Mouse (Mus musculus) embryonic facial prominence, embryonic 10.5 days (tissue): ENCODE measurements around the gene Foxred2. TPM values are rescaled to one million over a fixed set of nuclear protein-coding genes. Genes with fewer than 3 reads are reported as not detected.

Experiments used
- DNase-seq: peaks from one replicate; pipeline ENCODE4 v3.0.0-alpha.2; 2017; ENCODE audit warnings: low spot score
- H3K27ac ChIP-seq: fragments of 300-500 bp; sonication (generic); replicated peaks from 2 replicates; pipeline ENCODE4 v1.5.1; 2016; ENCODE audit warnings: mild to moderate bottlenecking
- H3K27me3 ChIP-seq: fragments of 300-500 bp; sonication (generic); replicated peaks from 2 replicates; pipeline ENCODE4 v1.6.1; 2016; ENCODE audit warnings: low read depth, mild to moderate bottlenecking; ENCODE audit not compliant: poor library complexity, severe bottlenecking
- H3K36me3 ChIP-seq: fragments of 300-500 bp; sonication (generic); replicated peaks from 2 replicates; pipeline ENCODE4 v1.6.1; 2016; ENCODE audit warnings: mild to moderate bottlenecking, moderate library complexity
- H3K4me1 ChIP-seq: fragments of 300-500 bp; sonication (generic); 2 replicates; pipeline ENCODE4 v1.6.1; 2016
- H3K4me3 ChIP-seq: fragments of 300-500 bp; sonication (generic); 2 replicates; pipeline ENCODE4 v1.5.1; 2016; ENCODE audit warnings: mild to moderate bottlenecking, moderate library complexity
- H3K9me3 ChIP-seq: fragments of 300-500 bp; sonication (generic); 2 replicates; pipeline ENCODE4 v1.6.1; 2016; ENCODE audit warnings: mild to moderate bottlenecking
- WGBS: fragments of 180-500 bp; shearing (Covaris S2); methylation state at CpG from one replicate; pipeline ENCODE4 v1.1.7; 2016; 5-methylcytosine and 5-hydroxymethylcytosine counted together
- polyA plus RNA-seq: library from polyadenylated mRNA; unstranded; fragments of >200 nt; fragmentation: Nextera tagmentation; extraction: Ambion mirVana; gene quantifications from 2 replicates; pipeline ENCODE4 v1.2.1, GENCODE M21; 2016

Foxred2 gene
- 7.2 and 7.3 TPM in 2 replicates for polyA plus RNA-seq

- Histone ChIP-seq H3K4me3 (peak within 1 kb of the TSS; percentile 71), H3K36me3 (peaks cover 57% of the 10 kb centered on the region), H3K9me3 (no peaks in the 10 kb centered on the region), H3K27ac (peak within 1 kb of the TSS; percentile 78), H3K4me1 (peaks cover 19% of the 10 kb centered on the region), H3K27me3 (peaks cover 30% of the 10 kb centered on the region)
- under 1% methylated on average over 39 of the region's 39 CpGs for WGBS
- peak; percentile 93 for DNase-seq
Observed at GRCm38 (mm10) chr15:77956404-77956901, at the start of gene Foxred2. Foxred2 (minus strand) TSS chr15:77956722.

- Histone ChIP-seq H3K4me1 (peaks cover 25% of the 10 kb centered on the region), H3K27me3 (no peaks in the 10 kb centered on the region), H3K36me3 (no peaks in the 10 kb centered on the region), H3K27ac (no peak overlapping the region), H3K9me3 (no peaks in the 10 kb centered on the region), H3K4me3 (no peak overlapping the region)
- 58% methylated on average over 9 of the region's 9 CpGs for WGBS
- DNase-seq = peak; percentile 19
Observed at GRCm38 (mm10) chr15:78003929-78004328, 47.4 kb upstream of the Foxred2 start.

DNA sequence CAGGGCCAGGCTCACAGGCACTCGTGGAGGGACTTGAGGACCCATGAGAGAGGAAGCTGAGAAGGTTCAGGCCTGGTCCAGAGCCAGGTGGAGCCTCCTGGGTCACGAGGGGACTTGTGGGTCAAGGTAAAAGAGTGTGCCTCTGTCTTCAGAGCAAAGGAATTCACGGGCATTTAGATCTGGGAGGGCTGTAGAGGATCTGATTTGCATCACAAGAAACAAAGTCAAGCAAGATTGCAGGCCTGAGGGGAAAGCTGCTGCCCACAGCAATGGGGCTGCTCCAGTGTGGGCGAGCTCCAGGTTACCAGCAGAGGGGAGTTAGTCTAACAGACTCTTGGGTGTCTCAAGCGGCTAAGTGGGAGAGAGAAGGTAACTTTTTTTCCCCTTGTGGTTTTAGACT is 44.9 kb upstream of the Foxred2 start:
- Histone ChIP-seq H3K36me3 (no peaks in the 10 kb centered on the region), H3K4me1 (peaks cover 16% of the 10 kb centered on the region), H3K27me3 (no peaks in the 10 kb centered on the region), H3K27ac (no peak overlapping the region), H3K9me3 (no peaks in the 10 kb centered on the region), H3K4me3 (no peak overlapping the region)
- 23% methylated on average over 5 of the region's 5 CpGs for WGBS
- DNase-seq = no peak

DNA sequence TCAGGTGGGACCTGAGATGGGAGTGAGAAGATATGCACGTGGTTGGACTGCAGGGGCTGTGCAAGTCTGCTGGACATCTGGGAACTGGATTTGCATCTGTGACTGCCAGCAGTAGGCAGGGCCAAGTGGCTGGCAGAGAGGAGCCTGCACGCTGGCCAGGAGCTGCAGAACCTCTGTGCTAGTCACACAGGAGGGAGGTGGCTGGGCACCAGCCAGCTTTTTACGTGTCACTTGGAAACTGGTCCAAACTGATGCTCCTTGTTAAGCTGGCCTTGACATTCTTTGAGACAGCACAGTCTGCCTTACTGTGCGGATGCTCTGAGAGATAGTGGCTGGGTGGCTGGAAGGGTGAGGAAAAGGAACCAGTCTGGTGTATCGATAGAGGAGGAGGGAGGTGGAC is 32.0 kb upstream of the Foxred2 start:
- H3K27me3 ChIP-seq = no peaks in the 10 kb centered on the region
- no peaks in the 10 kb centered on the region for H3K36me3 ChIP-seq
- no peak for DNase-seq
- H3K9me3 ChIP-seq = no peaks in the 10 kb centered on the region
- H3K4me1 ChIP-seq = peaks cover 12% of the 10 kb centered on the region; the same call in 1 of the 2 replicates
- no peak overlapping the region for H3K4me3 ChIP-seq
- 79% methylated on average over 5 of the region's 5 CpGs for WGBS
- H3K27ac ChIP-seq = no peak overlapping the region

- Histone ChIP-seq H3K9me3 (no peaks in the 10 kb centered on the region), H3K27ac (no peak overlapping the region), H3K4me1 (no peaks in the 10 kb centered on the region), H3K4me3 (no peak overlapping the region), H3K36me3 (no peaks in the 10 kb centered on the region), H3K27me3 (0 out of 2 replicates have a peak, but pooled peaks cover 7% of the 10 kb centered on the region)
- WGBS = 36% methylated on average over 3 of the region's 3 CpGs
- no peak for DNase-seq
Observed at GRCm38 (mm10) chr15:77983391-77983790, 26.9 kb upstream of the Foxred2 start.

DNA sequence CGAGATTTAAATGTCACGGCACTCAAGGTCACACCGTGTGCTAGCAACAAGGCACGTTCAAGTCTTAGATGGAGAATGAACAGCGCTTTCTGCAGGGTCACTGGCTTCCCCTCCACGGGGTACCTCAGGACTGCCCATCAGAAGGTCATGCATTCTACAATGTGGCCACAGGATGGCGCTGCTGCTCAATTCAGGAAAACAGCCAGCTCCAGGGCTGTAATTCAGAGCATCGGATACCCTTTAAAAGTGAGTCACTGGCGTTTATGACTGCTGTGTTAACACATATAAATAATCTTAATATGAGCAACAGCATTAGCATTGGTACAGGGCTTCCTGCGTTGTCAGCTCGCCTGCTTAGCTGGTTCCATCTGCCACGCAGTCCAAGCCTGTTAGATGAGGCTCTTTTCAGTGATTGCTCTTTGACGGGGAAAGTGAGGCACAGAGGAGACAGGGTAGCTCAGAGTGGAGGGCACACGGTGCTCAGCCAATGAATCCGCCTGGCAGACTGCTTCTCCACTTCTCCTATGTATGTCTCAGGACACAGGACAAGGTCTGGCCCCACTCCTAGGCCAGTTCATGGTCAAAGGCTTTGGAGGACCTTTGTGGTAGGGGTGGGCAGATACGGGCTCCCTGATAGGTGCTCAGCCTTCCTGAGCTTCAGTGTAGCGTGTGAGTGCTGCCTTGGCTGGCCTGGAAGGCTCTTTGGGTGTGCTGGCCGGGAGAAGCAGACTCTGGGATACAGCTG is 25.8 kb upstream of the Foxred2 start:
- no peaks in the 10 kb centered on the region for H3K9me3 ChIP-seq
- H3K4me1 ChIP-seq = no peaks in the 10 kb centered on the region
- no peak overlapping the region for H3K27ac ChIP-seq
- no peaks in the 10 kb centered on the region for H3K36me3 ChIP-seq
- H3K27me3 ChIP-seq = 0 out of 2 replicates have a peak, but pooled peaks cover 7% of the 10 kb centered on the region
- 28% methylated on average over 18 of the region's 18 CpGs for WGBS
- H3K4me3 ChIP-seq = no peak overlapping the region
- DNase-seq = peak; percentile 69

GRCm38 (mm10) chr15:77981181-77981680 is 24.7 kb upstream of the Foxred2 start:
- 66% methylated on average over 5 of the region's 5 CpGs for WGBS

DNA sequence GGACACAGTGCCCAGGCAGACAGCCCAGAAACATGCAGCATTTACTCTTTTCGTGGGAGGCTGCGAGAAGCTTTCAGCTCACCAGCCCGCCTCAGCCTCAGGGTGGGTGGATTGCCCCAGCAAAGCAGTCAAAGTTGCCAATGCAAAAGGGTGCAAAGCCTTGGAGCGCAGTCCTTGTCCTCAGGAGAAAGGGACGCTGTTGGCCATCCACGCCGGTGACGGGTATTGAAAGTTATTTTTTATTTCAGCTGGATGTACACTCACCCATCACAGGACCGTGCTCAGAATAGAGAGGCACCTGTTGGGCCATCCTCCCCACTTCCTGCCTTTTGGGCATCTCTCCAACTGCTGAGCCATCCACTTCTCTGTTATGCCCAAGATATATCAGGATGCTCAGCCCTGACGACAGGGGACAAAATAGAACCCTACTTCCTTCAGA is 22.9 kb upstream of the Foxred2 start:
- WGBS = 88% methylated on average over 10 of the region's 10 CpGs

More at GRCm38 (mm10) chr15:77981181-77981680, 24.7 kb upstream of the Foxred2 start:
- H3K27me3 ChIP-seq = 0 out of 2 replicates have a peak, but pooled peaks cover 7% of the 10 kb centered on the region
- DNase-seq = no peak
- H3K27ac ChIP-seq = no peak overlapping the region
- no peaks in the 10 kb centered on the region for H3K9me3 ChIP-seq
- no peaks in the 10 kb centered on the region for H3K4me1 ChIP-seq
- no peaks in the 10 kb centered on the region for H3K36me3 ChIP-seq
- no peak overlapping the region for H3K4me3 ChIP-seq

DNA sequence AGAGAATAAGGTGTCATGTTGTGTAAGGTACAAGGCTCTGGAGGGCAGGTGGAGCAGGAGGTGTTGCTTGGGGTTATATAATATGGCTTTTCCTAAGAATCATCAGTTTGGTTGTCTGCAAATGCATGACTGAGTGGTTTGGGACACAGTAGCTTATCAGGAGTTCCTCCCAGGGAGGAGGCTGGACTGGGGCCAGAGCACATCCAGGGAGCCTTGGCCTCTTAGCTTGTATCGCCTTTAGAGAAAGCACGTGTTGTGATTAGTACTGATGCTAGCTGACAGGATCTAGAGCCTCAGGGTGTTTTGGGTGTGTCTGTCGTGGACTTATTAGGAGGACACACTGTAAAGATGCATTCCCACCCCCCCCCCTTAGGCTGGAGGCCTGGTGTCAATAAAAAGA is 21.1 kb upstream of the Foxred2 start:
- Histone ChIP-seq H3K4me3 (no peak overlapping the region), H3K27me3 (0 out of 2 replicates have a peak, but pooled peaks cover 7% of the 10 kb centered on the region), H3K27ac (no peak overlapping the region), H3K4me1 (no peaks in the 10 kb centered on the region), H3K36me3 (no peaks in the 10 kb centered on the region), H3K9me3 (no peaks in the 10 kb centered on the region)
- DNase-seq = no peak
- 72% methylated on average over 3 of the region's 3 CpGs for WGBS

More for the DNA sequence above, 22.9 kb upstream of the Foxred2 start:
- no peak for DNase-seq
- Histone ChIP-seq H3K27ac (no peak overlapping the region), H3K27me3 (0 out of 2 replicates have a peak, but pooled peaks cover 7% of the 10 kb centered on the region), H3K9me3 (no peaks in the 10 kb centered on the region), H3K4me1 (no peaks in the 10 kb centered on the region), H3K36me3 (no peaks in the 10 kb centered on the region), H3K4me3 (no peak overlapping the region)

DNA sequence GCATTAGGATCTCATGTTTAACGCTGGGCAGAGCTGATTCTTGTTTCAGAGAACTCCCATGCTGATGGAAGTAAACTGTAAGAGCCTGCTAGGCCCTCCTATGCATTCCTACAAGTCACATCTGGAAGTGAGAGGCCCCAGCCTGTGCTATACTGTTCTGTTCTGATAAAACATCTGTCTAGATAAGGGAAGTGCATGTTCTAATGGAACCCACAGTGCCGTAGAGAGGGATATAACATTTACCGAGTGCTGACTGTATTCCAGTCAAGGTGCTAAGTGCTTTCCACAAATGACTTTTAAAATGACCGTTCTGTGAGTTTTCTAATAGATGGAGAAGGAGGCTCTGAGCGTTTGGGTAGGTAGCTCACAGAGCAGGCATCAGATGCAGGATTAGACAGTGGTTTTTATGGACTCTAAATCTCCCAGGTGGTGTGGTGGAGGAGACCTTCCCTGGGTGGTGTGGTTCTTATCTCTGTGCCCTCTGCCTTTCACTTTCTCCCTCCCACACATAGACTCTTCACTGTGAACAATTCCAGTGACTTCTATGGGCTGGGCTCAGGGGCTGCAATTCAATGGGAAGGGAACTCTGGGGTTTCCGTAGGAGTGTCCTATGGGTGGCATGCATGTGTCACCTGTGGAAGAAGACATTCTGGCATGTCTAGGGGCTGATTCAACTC is 17.8 kb upstream of the Foxred2 start:
- WGBS = 78% methylated on average over 6 of the region's 6 CpGs
- Histone ChIP-seq H3K27ac (no peak overlapping the region), H3K4me1 (peaks cover 14% of the 10 kb centered on the region), H3K4me3 (no peak overlapping the region), H3K27me3 (no peaks in the 10 kb centered on the region), H3K9me3 (no peaks in the 10 kb centered on the region), H3K36me3 (no peaks in the 10 kb centered on the region)
- DNase-seq = no peak

GRCm38 (mm10) chr15:77970470-77971292 is 14.2 kb upstream of the Foxred2 start, which contains the start of gene Eif3d:
Eif3d (minus strand) TSS chr15:77970813.
- WGBS = under 1% methylated on average over 72 of the region's 72 CpGs
- H3K9me3 ChIP-seq = no peaks in the 10 kb centered on the region
- peaks cover 20% of the 10 kb centered on the region for H3K4me1 ChIP-seq
- no peaks in the 10 kb centered on the region for H3K27me3 ChIP-seq
- peak within 1 kb of the TSS; percentile 99 for H3K4me3 ChIP-seq
- H3K27ac ChIP-seq = peak within 1 kb of the TSS; percentile 99
- H3K36me3 ChIP-seq = peaks cover 36% of the 10 kb centered on the region
- DNase-seq = peak; percentile 97
